Mouse (Mus musculus): ENCODE results near the gene Acoxl.

- TF ChIP-seq CTCF (IDR thresholded peaks at IDR 0.05; ENCODE audit: borderline replicate concordance, insufficient read depth, low read depth, low read length) (no peak), POLR2A (IDR thresholded peaks at IDR 0.05; ENCODE audit: borderline replicate concordance, insufficient read depth, low read length) (no peak)
Observed at GRCm38 (mm10) chr2:128152211-128152610, 313.5 kb downstream of the Acoxl start.
